Mouse (Mus musculus): Measurements from ENCODE around the gene Eef2.

GRCm38 (mm10) chr10:81198990-81199389 lies 22.6 kb downstream of the Eef2 start:
- TF ChIP-seq CTCF (IDR thresholded peaks at IDR 0.05; ENCODE audit: low read depth, low read length) (no peak), POLR2AphosphoS5 (IDR thresholded peaks at IDR 0.05; ENCODE audit: insufficient replicate concordance, low read depth, low read length) (no peak)
